Mouse (Mus musculus) erythroblast, embryonic 14.5 days (primary cell): ENCODE measurements around the gene Dnah8.

ENCODE experiments used
- GATA1 ChIP-seq: IDR thresholded peaks from 2 replicates; pipeline ENCODE4 v1.6.1; 2012; ENCODE audit warnings: low read length, inconsistent platforms, mixed read lengths
- TAL1 ChIP-seq: IDR thresholded peaks from 3 replicates; pipeline ENCODE4 v1.6.1; 2012; ENCODE audit warnings: low read length, inconsistent platforms, mixed read lengths

GRCm38 (mm10) chr17:30621450-30621849 lies 2.7 kb upstream of the Dnah8 start:
- TF ChIP-seq GATA1: no peak
- no peak for TF ChIP-seq TAL1
